Mouse (Mus musculus) ovary, postnatal 10 days (tissue): ENCODE measurements around the gene Rft1.

Experiments used
- DNase-seq: peaks from one replicate; pipeline ENCODE4 v3.0.0; 2022; ENCODE audit warnings: low spot score

Rft1 gene

GRCm38 (mm10) chr14:30734665-30735064, 80.5 kb downstream of the Rft1 start:
- no peak for DNase-seq

GRCm38 (mm10) chr14:30735810-30736209, 81.7 kb downstream of the Rft1 start:
- DNase-seq = no peak

- DNase-seq = no peak
These were observed 82.3 kb downstream of the Rft1 start for GRCm38 (mm10) chr14:30736413-30736812.
